Mouse (Mus musculus): Measurements from ENCODE around the gene 1700007K13Rik. TPM values are rescaled to one million over a fixed set of nuclear protein-coding genes. Genes with fewer than 3 reads are reported as not detected.

1700007K13Rik gene
- polyA plus RNA-seq, 1 experiment from 2014 or later: 7.5 TPM

GRCm38 (mm10) chr2:28415387-28416024, 50.6 kb downstream of the 1700007K13Rik start:
- ATAC-seq (ENCODE audit: low read depth): peak; percentile 32; the same call in 1 of the 2 replicates
- H3K36me3 ChIP-seq (ENCODE audit: control insufficient read depth, insufficient read depth, low read length): no peaks in the 10 kb centered on the region
- no peaks in the 10 kb centered on the region for H3K27me3 ChIP-seq (ENCODE audit: control insufficient read depth, insufficient read depth, low read length)
- H3K4me3 ChIP-seq (ENCODE audit: low read depth, low read length): no peak overlapping the region
- WGBS: 52% methylated on average over 10 of the region's 10 CpGs
- peaks cover 9% of the 10 kb centered on the region; the same call in 1 of the 2 replicates for H3K4me1 ChIP-seq (ENCODE audit: control insufficient read depth, insufficient read depth, low read length)
- no peak overlapping the region for H3K9ac ChIP-seq (replicated peaks; ENCODE audit: low read depth, low read length)
- no peak overlapping the region for H3K4me2 ChIP-seq (ENCODE audit: low read depth, low read length)
- no peak overlapping the region for H3K27ac ChIP-seq (ENCODE audit: low read depth, low read length)
- no peaks in the 10 kb centered on the region for H3K9me3 ChIP-seq (ENCODE audit: control insufficient read depth, low read length)

DNA sequence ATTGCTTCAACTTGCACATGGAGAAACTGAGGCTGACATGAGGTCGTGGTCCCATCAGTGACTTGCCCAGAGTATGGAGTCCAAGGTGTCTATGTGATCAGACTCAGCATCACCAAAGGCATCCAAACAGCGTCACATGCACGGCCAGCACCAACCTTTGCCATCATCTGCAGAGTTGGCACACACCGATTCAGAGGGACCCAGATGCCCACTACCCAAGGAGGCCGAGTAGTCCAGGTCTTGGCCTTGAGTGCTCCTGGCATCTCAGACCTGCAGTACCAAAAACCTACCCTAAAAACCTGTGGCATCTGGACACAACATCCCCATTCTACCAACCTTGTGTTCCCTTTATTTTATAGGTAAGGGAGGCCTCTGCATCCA, 51.4 kb downstream of the 1700007K13Rik start:
- Histone ChIP-seq H3K36me3 (ENCODE audit: control insufficient read depth, insufficient read depth, low read length) (no peaks in the 10 kb centered on the region), H3K4me1 (ENCODE audit: control insufficient read depth, insufficient read depth, low read length) (peaks cover 9% of the 10 kb centered on the region; the same call in 1 of the 2 replicates), H3K4me3 (ENCODE audit: low read depth, low read length) (no peak overlapping the region), H3K27me3 (ENCODE audit: control insufficient read depth, insufficient read depth, low read length) (no peaks in the 10 kb centered on the region), H3K4me2 (ENCODE audit: low read depth, low read length) (no peak overlapping the region), H3K9ac (replicated peaks; ENCODE audit: low read depth, low read length) (no peak overlapping the region), H3K27ac (ENCODE audit: low read depth, low read length) (no peak overlapping the region), H3K9me3 (ENCODE audit: control insufficient read depth, low read length) (no peaks in the 10 kb centered on the region)
- no peak for ATAC-seq (ENCODE audit: low read depth)
- 92% methylated on average over 5 of the region's 5 CpGs for WGBS

DNA sequence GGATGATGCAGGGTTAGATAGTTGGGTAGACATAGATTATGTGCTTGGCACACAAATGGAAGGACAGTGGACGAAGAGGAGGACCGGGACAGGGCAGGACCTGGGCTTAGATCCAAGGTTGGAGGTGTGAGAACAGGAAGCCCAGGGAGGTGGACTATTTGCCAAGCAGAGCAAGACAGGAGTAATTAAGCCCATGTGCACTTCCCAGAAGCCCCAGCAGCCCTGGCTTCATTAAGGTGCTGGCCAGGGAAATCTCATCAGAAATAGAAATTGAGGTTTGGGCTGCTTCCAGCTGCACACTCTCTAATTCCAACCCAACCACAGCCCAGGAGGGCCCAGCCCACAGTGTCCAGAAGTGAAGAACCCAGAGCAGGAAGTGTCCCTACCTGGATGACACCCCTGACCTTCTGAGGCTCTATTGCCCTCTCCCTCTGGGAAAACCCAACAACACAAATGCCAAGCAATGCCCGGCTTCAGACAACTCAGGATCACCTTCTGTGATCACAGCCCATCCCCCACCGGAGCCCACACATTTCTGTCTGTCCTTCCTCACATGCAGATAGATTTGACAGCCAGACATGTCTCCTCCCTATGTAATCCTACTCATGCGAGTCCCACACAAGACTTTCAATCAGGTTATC, 51.9 kb downstream of the 1700007K13Rik start:
- Histone ChIP-seq H3K27ac (ENCODE audit: low read depth, low read length) (no peak overlapping the region), H3K4me1 (ENCODE audit: control insufficient read depth, insufficient read depth, low read length) (peaks cover 14% of the 10 kb centered on the region; the same call in 1 of the 2 replicates), H3K27me3 (ENCODE audit: control insufficient read depth, insufficient read depth, low read length) (no peaks in the 10 kb centered on the region), H3K4me2 (ENCODE audit: low read depth, low read length) (no peak overlapping the region), H3K9me3 (ENCODE audit: control insufficient read depth, low read length) (no peaks in the 10 kb centered on the region), H3K9ac (replicated peaks; ENCODE audit: low read depth, low read length) (no peak overlapping the region), H3K4me3 (ENCODE audit: low read depth, low read length) (no peak overlapping the region), H3K36me3 (ENCODE audit: control insufficient read depth, insufficient read depth, low read length) (no peaks in the 10 kb centered on the region)
- 88% methylated on average over 5 of the region's 5 CpGs for WGBS
- no peak for ATAC-seq (ENCODE audit: low read depth)

DNA sequence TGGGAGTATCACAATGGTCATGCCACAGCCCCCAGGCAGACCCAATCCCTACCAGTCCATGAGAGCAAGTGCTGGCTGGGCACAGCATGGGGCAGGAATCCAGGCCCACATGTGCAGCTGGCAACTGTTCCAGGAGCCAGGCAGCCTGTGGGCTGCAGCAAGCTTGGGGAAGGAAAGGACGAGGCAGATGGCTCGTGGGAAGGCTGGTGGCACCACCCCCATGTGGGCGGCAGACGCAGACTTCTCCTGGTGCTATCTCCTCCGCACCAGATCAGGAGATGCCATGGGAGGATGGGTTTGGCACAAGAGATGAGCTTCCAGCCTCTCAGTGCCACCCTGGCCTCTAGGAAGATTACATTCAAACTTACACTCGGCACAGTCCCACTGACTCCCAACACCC, 53.2 kb downstream of the 1700007K13Rik start:
- no peak for ATAC-seq (ENCODE audit: low read depth)

More for the DNA sequence above, 53.2 kb downstream of the 1700007K13Rik start:
- H3K36me3 ChIP-seq (ENCODE audit: control insufficient read depth, insufficient read depth, low read length): no peaks in the 10 kb centered on the region
- no peak overlapping the region for H3K4me2 ChIP-seq (ENCODE audit: low read depth, low read length)
- no peaks in the 10 kb centered on the region for H3K27me3 ChIP-seq (ENCODE audit: control insufficient read depth, insufficient read depth, low read length)
- WGBS: 72% methylated on average over 6 of the region's 6 CpGs
- no peak overlapping the region for H3K9ac ChIP-seq (replicated peaks; ENCODE audit: low read depth, low read length)
- no peaks in the 10 kb centered on the region for H3K9me3 ChIP-seq (ENCODE audit: control insufficient read depth, low read length)
- peaks cover 15% of the 10 kb centered on the region; the same call in 1 of the 2 replicates for H3K4me1 ChIP-seq (ENCODE audit: control insufficient read depth, insufficient read depth, low read length)
- no peak overlapping the region for H3K4me3 ChIP-seq (ENCODE audit: low read depth, low read length)
- H3K27ac ChIP-seq (ENCODE audit: low read depth, low read length): no peak overlapping the region

Other genes starting within 250 kb of the 1700007K13Rik start
- 14.1 and 15.9 TPM in 2 replicates for gene Ppp1r26, start 19.5 kb downstream of the 1700007K13Rik start, polyA plus RNA-seq (2014; fragmentation: Nextera tagmentation; extraction: Ambion mirVana)
- gene Mrps2, start 1.7 kb upstream of the 1700007K13Rik start, polyA plus RNA-seq (2014; fragmentation: Nextera tagmentation; extraction: Ambion mirVana): 57.2 and 57.7 TPM in 2 replicates
- gene Gbgt1, start 30.6 kb upstream of the 1700007K13Rik start, polyA plus RNA-seq (2014; fragmentation: Nextera tagmentation; extraction: Ambion mirVana): 0.23 and 1.6 TPM in 2 replicates
- 3.5 TPM in 1 of 2 replicates, not detected in the other for gene Gm10134, start 39.8 kb upstream of the 1700007K13Rik start, polyA plus RNA-seq (2014; fragmentation: Nextera tagmentation; extraction: Ambion mirVana)
- 76.5 and 88.2 TPM in 2 replicates for gene Ralgds, start 46.8 kb upstream of the 1700007K13Rik start, polyA plus RNA-seq (2014; fragmentation: Nextera tagmentation; extraction: Ambion mirVana)
- gene Cel, start 97.1 kb upstream of the 1700007K13Rik start, polyA plus RNA-seq (2014; fragmentation: Nextera tagmentation; extraction: Ambion mirVana): not detected in 2 replicates
- gene Gtf3c5, start 117.4 kb upstream of the 1700007K13Rik start, polyA plus RNA-seq (2014; fragmentation: Nextera tagmentation; extraction: Ambion mirVana): 28.0 and 30.7 TPM in 2 replicates
- gene Gfi1b, start 155.7 kb upstream of the 1700007K13Rik start, polyA plus RNA-seq (2014; fragmentation: Nextera tagmentation; extraction: Ambion mirVana): 0.15 TPM in 1 of 2 replicates, not detected in the other
- gene Tsc1, start 174.9 kb upstream of the 1700007K13Rik start, polyA plus RNA-seq (2014; fragmentation: Nextera tagmentation; extraction: Ambion mirVana): 32.2 and 36.0 TPM in 2 replicates
- gene Spaca9, start 233.4 kb upstream of the 1700007K13Rik start, polyA plus RNA-seq (2014; fragmentation: Nextera tagmentation; extraction: Ambion mirVana): 1.6 TPM in 2 replicates
- gene Ak8, start 233.8 kb upstream of the 1700007K13Rik start, polyA plus RNA-seq (2014; fragmentation: Nextera tagmentation; extraction: Ambion mirVana): 1.4 and 1.5 TPM in 2 replicates

All from neural tube, embryonic 14.5 days (tissue).